Mouse (Mus musculus): ENCODE measurements around the gene Ptcra. TPM values are rescaled to one million over a fixed set of nuclear protein-coding genes. Genes with fewer than 3 reads are reported as not detected.

The Ptcra gene
- polyA plus RNA-seq (2014; fragmentation: Nextera tagmentation; extraction: Ambion mirVana) = 0.59 and 0.77 TPM in 2 replicates

DNA sequence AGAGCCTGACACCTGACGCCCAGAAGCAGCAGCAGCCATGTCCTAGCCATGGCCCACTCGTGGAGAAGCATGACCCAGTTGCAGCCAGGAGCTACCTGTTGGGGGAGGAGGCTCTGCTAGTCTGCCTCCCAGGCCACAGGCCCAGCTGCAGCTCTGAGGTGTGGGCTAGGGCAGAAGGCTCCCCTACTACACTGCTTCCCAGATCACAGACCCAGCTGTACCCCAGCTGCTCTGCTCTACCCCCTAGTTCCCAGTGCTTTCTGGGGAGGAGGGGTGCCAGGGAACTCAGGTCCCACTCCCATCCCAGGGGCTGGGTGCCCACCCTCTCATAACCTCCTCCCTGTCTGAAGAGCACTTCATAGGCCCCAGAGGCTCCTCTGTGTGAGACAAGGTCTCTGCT, at the start of gene Ptcra:
Gene Ptcra (minus strand): TSS at position 169 of the 400 bp plus-strand sequence.
- no peak within 1 kb of the TSS for H3K9ac ChIP-seq (replicated peaks; ENCODE audit: low read depth, low read length)
- WGBS = 52% methylated on average over 2 of the region's 2 CpGs
- no peak within 1 kb of the TSS for H3K4me2 ChIP-seq (replicated peaks; ENCODE audit: low read depth, low read length)
- no peaks in the 10 kb centered on the region for H3K27me3 ChIP-seq (ENCODE audit: control insufficient read depth, insufficient read depth, low read length)
- H3K4me3 ChIP-seq (ENCODE audit: low read depth, low read length) = no peak within 1 kb of the TSS
- H3K9me3 ChIP-seq (ENCODE audit: control insufficient read depth, low read depth, low read length) = no peaks in the 10 kb centered on the region
- H3K36me3 ChIP-seq (ENCODE audit: control insufficient read depth, insufficient read depth, low read length) = no peaks in the 10 kb centered on the region
- ATAC-seq (ENCODE audit: insufficient number of reproducible peaks, insufficient read depth, low FRiP score, low read depth) = no peak
- H3K4me1 ChIP-seq (ENCODE audit: control insufficient read depth, insufficient read depth, low read length) = no peaks in the 10 kb centered on the region
- no peak within 1 kb of the TSS for H3K27ac ChIP-seq (ENCODE audit: low read length)

DNA sequence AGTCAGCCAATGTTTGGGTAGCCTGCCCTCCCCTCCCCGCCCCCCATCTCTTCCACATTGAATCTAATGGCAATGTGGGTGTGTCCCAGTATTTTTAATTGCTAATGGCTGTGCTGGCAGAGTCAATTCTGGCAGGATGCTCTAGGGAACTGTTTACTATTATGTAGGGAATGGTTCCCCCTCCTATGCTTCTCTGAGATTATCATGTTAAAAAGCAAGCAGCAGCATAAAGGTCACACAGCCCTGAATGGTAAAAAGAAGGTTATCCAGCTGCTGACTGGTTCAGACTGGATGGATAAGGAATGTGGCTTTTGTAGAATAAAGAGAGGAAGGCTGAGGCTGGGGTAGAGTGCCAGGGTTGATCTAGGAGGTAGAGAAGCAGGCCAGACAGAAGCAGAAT, 48.9 kb upstream of the Ptcra start:
- Histone ChIP-seq H3K9ac (replicated peaks; ENCODE audit: low read depth, low read length) (no peak overlapping the region), H3K4me2 (replicated peaks; ENCODE audit: low read depth, low read length) (no peak overlapping the region), H3K27me3 (ENCODE audit: control insufficient read depth, insufficient read depth, low read length) (no peaks in the 10 kb centered on the region), H3K9me3 (ENCODE audit: control insufficient read depth, low read depth, low read length) (no peaks in the 10 kb centered on the region), H3K27ac (ENCODE audit: low read length) (no peak overlapping the region), H3K4me1 (ENCODE audit: control insufficient read depth, insufficient read depth, low read length) (no peaks in the 10 kb centered on the region), H3K4me3 (ENCODE audit: low read depth, low read length) (no peak overlapping the region), H3K36me3 (ENCODE audit: control insufficient read depth, insufficient read depth, low read length) (peaks cover 24% of the 10 kb centered on the region)
- ATAC-seq (ENCODE audit: insufficient number of reproducible peaks, insufficient read depth, low FRiP score, low read depth) = no peak
- 88% methylated on average over 1 of the region's 1 CpGs for WGBS

GRCm38 (mm10) chr17:46810672-46811071, 47.2 kb upstream of the Ptcra start:
- H3K36me3 ChIP-seq (ENCODE audit: control insufficient read depth, insufficient read depth, low read length) = peaks cover 36% of the 10 kb centered on the region

GRCm38 (mm10) chr17:46809131-46809830, 45.8 kb upstream of the Ptcra start:
- Histone ChIP-seq H3K4me1 (ENCODE audit: control insufficient read depth, insufficient read depth, low read length) (no peaks in the 10 kb centered on the region), H3K9ac (replicated peaks; ENCODE audit: low read depth, low read length) (no peak overlapping the region), H3K36me3 (ENCODE audit: control insufficient read depth, insufficient read depth, low read length) (peaks cover 36% of the 10 kb centered on the region), H3K4me2 (replicated peaks; ENCODE audit: low read depth, low read length) (no peak overlapping the region), H3K9me3 (ENCODE audit: control insufficient read depth, low read depth, low read length) (no peaks in the 10 kb centered on the region), H3K27me3 (ENCODE audit: control insufficient read depth, insufficient read depth, low read length) (no peaks in the 10 kb centered on the region), H3K27ac (ENCODE audit: low read length) (no peak overlapping the region), H3K4me3 (ENCODE audit: low read depth, low read length) (no peak overlapping the region)
- no peak for ATAC-seq (ENCODE audit: insufficient number of reproducible peaks, insufficient read depth, low FRiP score, low read depth)
- 86% methylated on average over 6 of the region's 6 CpGs for WGBS

More at GRCm38 (mm10) chr17:46810672-46811071, 47.2 kb upstream of the Ptcra start:
- Histone ChIP-seq H3K27me3 (ENCODE audit: control insufficient read depth, insufficient read depth, low read length) (no peaks in the 10 kb centered on the region), H3K9me3 (ENCODE audit: control insufficient read depth, low read depth, low read length) (no peaks in the 10 kb centered on the region), H3K4me2 (replicated peaks; ENCODE audit: low read depth, low read length) (no peak overlapping the region), H3K9ac (replicated peaks; ENCODE audit: low read depth, low read length) (no peak overlapping the region), H3K4me3 (ENCODE audit: low read depth, low read length) (no peak overlapping the region), H3K27ac (ENCODE audit: low read length) (no peak overlapping the region), H3K4me1 (ENCODE audit: control insufficient read depth, insufficient read depth, low read length) (no peaks in the 10 kb centered on the region)
- no peak for ATAC-seq (ENCODE audit: insufficient number of reproducible peaks, insufficient read depth, low FRiP score, low read depth)
- 92% methylated on average over 3 of the region's 3 CpGs for WGBS

DNA sequence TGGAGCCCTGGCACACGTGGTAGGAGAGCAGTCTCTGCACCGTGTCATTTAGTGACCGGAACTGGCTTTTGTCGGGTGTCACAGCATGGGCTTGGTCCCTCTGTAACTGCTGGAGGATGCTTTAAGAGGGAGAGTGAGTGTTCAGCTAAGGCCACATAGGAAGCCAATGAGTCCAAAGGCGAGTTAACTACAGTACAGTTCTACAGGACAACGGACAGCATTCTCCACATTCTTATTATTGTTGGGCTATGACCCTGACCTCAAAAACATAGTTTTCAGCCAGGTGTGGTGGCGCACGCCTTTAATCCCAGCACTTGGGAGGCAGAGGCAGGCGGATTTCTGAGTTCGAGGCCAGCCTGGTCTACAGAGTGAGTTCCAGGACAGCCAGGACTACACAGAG, 44.9 kb upstream of the Ptcra start:
- Histone ChIP-seq H3K27ac (ENCODE audit: low read length) (no peak overlapping the region), H3K9ac (replicated peaks; ENCODE audit: low read depth, low read length) (no peak overlapping the region), H3K9me3 (ENCODE audit: control insufficient read depth, low read depth, low read length) (no peaks in the 10 kb centered on the region), H3K27me3 (ENCODE audit: control insufficient read depth, insufficient read depth, low read length) (no peaks in the 10 kb centered on the region), H3K4me2 (replicated peaks; ENCODE audit: low read depth, low read length) (no peak overlapping the region), H3K4me3 (ENCODE audit: low read depth, low read length) (no peak overlapping the region), H3K4me1 (ENCODE audit: control insufficient read depth, insufficient read depth, low read length) (no peaks in the 10 kb centered on the region), H3K36me3 (ENCODE audit: control insufficient read depth, insufficient read depth, low read length) (peaks cover 36% of the 10 kb centered on the region)
- WGBS = 87% methylated on average over 10 of the region's 10 CpGs
- ATAC-seq (ENCODE audit: insufficient number of reproducible peaks, insufficient read depth, low FRiP score, low read depth) = no peak

- Histone ChIP-seq H3K9ac (replicated peaks; ENCODE audit: low read depth, low read length) (no peak overlapping the region), H3K36me3 (ENCODE audit: control insufficient read depth, insufficient read depth, low read length) (peaks cover 26% of the 10 kb centered on the region), H3K4me1 (ENCODE audit: control insufficient read depth, insufficient read depth, low read length) (no peaks in the 10 kb centered on the region), H3K4me2 (replicated peaks; ENCODE audit: low read depth, low read length) (no peak overlapping the region), H3K9me3 (ENCODE audit: control insufficient read depth, low read depth, low read length) (no peaks in the 10 kb centered on the region), H3K27ac (ENCODE audit: low read length) (no peak overlapping the region), H3K27me3 (ENCODE audit: control insufficient read depth, insufficient read depth, low read length) (no peaks in the 10 kb centered on the region), H3K4me3 (ENCODE audit: low read depth, low read length) (no peak overlapping the region)
- 85% methylated on average over 6 of the region's 6 CpGs for WGBS
- no peak for ATAC-seq (ENCODE audit: insufficient number of reproducible peaks, insufficient read depth, low FRiP score, low read depth)
Observed at GRCm38 (mm10) chr17:46801761-46802160, 38.2 kb upstream of the Ptcra start.

GRCm38 (mm10) chr17:46799680-46800079, 36.2 kb upstream of the Ptcra start:
- Histone ChIP-seq H3K9me3 (ENCODE audit: control insufficient read depth, low read depth, low read length) (no peaks in the 10 kb centered on the region), H3K27ac (ENCODE audit: low read length) (no peak overlapping the region), H3K9ac (replicated peaks; ENCODE audit: low read depth, low read length) (no peak overlapping the region), H3K4me1 (ENCODE audit: control insufficient read depth, insufficient read depth, low read length) (no peaks in the 10 kb centered on the region), H3K4me3 (ENCODE audit: low read depth, low read length) (no peak overlapping the region), H3K27me3 (ENCODE audit: control insufficient read depth, insufficient read depth, low read length) (no peaks in the 10 kb centered on the region), H3K36me3 (ENCODE audit: control insufficient read depth, insufficient read depth, low read length) (peaks cover 21% of the 10 kb centered on the region), H3K4me2 (replicated peaks; ENCODE audit: low read depth, low read length) (no peak overlapping the region)
- 70% methylated on average over 10 of the region's 10 CpGs for WGBS
- no peak for ATAC-seq (ENCODE audit: insufficient number of reproducible peaks, insufficient read depth, low FRiP score, low read depth)

DNA sequence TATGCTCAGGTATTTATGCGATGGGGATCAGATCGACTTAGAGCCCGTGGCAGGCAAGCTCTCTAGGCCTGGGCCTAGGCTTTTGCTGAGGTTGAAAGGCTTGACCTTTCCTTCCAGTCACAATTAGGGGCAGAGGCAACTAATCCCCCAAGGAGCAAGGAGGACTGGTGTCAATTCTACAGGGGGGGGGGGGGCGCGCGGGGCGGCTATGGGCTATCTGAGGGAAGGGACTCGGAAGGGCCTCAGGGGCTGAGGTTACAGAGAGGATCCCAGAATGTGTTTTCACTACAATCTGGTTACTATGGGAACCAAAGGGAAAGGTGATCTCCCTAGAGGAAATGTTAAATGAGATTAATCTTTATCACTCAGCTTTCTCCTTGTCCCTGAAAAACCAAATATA, 33.9 kb upstream of the Ptcra start:
- Histone ChIP-seq H3K36me3 (ENCODE audit: control insufficient read depth, insufficient read depth, low read length) (peaks cover 21% of the 10 kb centered on the region), H3K4me1 (ENCODE audit: control insufficient read depth, insufficient read depth, low read length) (no peaks in the 10 kb centered on the region), H3K4me2 (replicated peaks; ENCODE audit: low read depth, low read length) (no peak overlapping the region), H3K27me3 (ENCODE audit: control insufficient read depth, insufficient read depth, low read length) (no peaks in the 10 kb centered on the region), H3K4me3 (ENCODE audit: low read depth, low read length) (no peak overlapping the region), H3K9ac (replicated peaks; ENCODE audit: low read depth, low read length) (no peak overlapping the region), H3K27ac (ENCODE audit: low read length) (no peak overlapping the region), H3K9me3 (ENCODE audit: control insufficient read depth, low read depth, low read length) (no peaks in the 10 kb centered on the region)
- ATAC-seq (ENCODE audit: insufficient number of reproducible peaks, insufficient read depth, low FRiP score, low read depth) = no peak
- 40% methylated on average over 8 of the region's 8 CpGs for WGBS

DNA sequence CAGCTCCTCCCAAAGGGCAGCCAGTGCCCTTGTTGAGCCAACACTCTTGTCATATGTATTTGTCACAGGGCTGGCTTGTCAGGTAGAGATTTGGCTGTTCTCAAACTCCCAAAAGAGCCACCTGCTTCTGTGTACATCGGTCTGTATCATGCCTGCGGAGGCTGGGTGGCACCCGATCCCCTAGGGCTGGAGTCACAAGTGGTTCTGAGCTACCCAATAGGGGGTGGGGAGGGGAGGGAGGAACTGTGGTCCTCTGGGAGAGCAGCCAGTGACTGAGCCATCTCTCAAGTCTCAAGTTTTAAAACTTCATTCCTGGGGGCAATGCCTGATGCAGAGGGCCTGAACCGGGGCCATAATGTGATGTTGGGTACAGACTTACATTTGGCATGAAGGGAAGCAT, 33.2 kb upstream of the Ptcra start:
- no peak overlapping the region for H3K4me3 ChIP-seq (ENCODE audit: low read depth, low read length)
- H3K27me3 ChIP-seq (ENCODE audit: control insufficient read depth, insufficient read depth, low read length) = no peaks in the 10 kb centered on the region
- no peak overlapping the region for H3K27ac ChIP-seq (ENCODE audit: low read length)
- no peak overlapping the region for H3K4me2 ChIP-seq (replicated peaks; ENCODE audit: low read depth, low read length)
- H3K36me3 ChIP-seq (ENCODE audit: control insufficient read depth, insufficient read depth, low read length) = peaks cover 20% of the 10 kb centered on the region
- H3K9ac ChIP-seq (replicated peaks; ENCODE audit: low read depth, low read length) = no peak overlapping the region
- ATAC-seq (ENCODE audit: insufficient number of reproducible peaks, insufficient read depth, low FRiP score, low read depth) = no peak
- H3K9me3 ChIP-seq (ENCODE audit: control insufficient read depth, low read depth, low read length) = no peaks in the 10 kb centered on the region
- H3K4me1 ChIP-seq (ENCODE audit: control insufficient read depth, insufficient read depth, low read length) = no peaks in the 10 kb centered on the region
- WGBS = 84% methylated on average over 4 of the region's 4 CpGs

Data from stomach, embryonic 14.5 days (tissue).